Mouse (Mus musculus): ENCODE measurements around the gene Dnase1l1.

The Dnase1l1 gene

GRCm38 (mm10) chrX:74281732-74282394, at the start of gene Dnase1l1, which contains the start of gene Taz:
Gene Dnase1l1, minus strand, starts transcription at chrX:74282337.
Gene Taz, plus strand, starts transcription at chrX:74281912.
- no peak for DNase-seq (ENCODE audit: low read depth, low spot score)

GRCm38 (mm10) chrX:74330166-74330930, 48.2 kb upstream of the Dnase1l1 start:
- no peak for DNase-seq (ENCODE audit: low read depth, low spot score)

DNA sequence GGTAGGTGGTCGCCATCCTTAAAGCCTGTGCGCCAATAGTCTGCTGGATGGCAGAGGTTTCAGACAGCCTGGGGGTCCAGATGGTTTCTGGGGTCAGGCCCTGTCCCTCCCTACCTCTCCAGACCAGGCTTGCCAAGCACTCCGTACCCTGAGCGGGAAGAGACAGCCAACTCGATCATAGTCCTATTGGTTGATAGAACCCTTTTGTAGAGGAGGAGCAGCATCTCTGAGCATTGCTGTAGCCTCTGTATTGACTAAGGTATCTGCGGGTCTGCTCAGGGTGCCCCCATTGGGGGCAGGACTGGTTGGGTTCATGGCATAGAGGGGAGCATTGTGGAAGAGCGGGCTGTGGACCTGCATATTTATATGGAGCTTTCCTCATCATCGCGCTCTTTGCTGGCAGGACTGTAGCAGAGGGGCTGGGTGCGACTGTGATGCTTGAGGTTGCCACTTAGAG, 47.1 kb upstream of the Dnase1l1 start:
- no peak for DNase-seq (ENCODE audit: low read depth, low spot score)

GRCm38 (mm10) chrX:74328725-74329161, 46.6 kb upstream of the Dnase1l1 start, which contains the start of gene Plxna3:
Gene Plxna3, plus strand, starts transcription at chrX:74329066.
- peak; percentile 36 for DNase-seq (ENCODE audit: low read depth, low spot score)

DNA sequence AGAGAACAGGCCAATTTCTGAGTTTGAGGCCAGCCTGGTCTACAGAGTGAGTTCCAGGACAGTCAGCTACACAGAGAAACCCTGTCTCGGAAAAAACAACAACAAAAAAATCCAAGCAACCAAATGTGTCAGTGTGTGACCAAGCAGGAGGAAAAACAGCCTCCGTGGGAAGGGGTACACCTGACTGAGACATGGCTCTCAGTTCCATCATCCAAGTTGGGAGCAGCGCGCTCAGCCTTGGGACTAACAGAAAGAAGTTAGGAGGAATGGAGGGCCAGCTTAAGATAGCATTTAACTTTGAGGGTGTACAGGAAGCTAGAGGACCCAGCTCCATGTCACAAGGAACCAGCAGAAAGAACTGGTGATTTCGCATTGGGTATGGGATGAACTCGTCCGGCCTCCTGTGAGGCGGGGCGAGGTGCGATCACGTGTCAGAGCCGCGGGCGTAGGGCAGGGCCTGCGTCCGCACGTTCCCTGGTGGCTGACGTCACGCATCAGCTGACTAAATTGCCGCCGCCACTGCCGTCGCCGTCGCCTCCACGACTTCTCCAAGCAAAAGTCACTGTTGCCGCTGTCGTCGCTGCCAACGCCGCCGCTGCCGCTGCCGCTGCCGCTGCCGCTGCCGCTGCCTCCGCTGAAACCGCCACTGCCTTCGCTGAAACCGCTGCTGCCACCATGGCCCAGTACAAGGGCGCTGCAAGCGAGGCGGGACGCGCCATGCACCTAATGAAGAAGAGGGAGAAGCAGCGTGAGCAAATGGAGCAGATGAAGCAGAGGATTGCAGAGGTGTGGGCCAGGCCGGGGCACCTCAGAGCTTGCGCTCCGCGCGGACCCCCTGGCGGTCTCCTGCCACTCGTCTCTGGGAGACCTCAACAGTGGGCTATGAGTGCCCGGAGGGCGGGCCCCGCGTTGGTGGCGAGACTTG, 30.7 kb upstream of the Dnase1l1 start, which contains the start of gene Fam50a:
Fam50a (plus strand) TSS at position 494 of the 925 bp plus-strand sequence.
- DNase-seq (ENCODE audit: low read depth, low spot score): peak; percentile 56

DNA sequence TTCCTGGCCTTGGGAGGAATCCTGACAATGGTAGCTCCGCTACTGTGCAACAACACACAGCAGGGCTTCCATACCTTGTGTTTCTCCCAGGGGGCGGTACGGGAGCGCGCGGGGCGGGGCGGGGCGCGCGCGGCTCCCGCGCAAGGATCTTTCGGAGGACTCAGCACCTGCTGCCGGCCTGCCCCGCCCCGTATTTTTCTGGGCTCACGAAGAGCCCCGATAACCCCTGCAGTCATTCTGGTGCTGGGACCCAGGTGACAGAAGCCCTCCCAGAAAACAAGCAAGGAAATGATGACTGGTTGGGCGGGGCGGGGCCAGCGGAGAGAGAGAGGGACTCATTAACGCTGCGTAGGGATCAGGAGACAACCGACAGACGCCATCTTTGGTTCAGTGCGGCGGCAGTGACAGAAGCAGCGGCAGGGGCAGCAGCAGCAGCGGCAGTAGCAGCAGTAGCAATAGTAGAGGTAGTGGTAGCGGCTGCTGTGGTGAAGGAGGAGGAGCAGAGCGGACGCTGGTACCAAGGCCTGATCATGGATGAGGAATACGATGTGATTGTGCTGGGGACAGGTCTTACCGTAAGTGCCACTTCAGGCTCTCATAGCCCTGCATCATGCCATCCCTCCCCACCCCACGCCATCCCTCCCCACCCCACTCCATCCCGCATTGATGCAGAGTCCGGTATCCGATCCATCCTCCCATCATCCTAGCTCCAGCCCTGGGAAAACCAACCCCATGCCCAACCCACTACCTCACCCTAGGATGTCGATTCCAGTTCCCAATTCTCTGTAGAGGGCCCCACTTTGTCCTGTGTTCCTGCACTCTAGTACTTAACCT, 22.9 kb upstream of the Dnase1l1 start, which contains the start of gene Gdi1:
Gdi1 (plus strand) TSS at position 132 of the 834 bp plus-strand sequence.
- peak; percentile 62 for DNase-seq (ENCODE audit: low read depth, low spot score)

DNA sequence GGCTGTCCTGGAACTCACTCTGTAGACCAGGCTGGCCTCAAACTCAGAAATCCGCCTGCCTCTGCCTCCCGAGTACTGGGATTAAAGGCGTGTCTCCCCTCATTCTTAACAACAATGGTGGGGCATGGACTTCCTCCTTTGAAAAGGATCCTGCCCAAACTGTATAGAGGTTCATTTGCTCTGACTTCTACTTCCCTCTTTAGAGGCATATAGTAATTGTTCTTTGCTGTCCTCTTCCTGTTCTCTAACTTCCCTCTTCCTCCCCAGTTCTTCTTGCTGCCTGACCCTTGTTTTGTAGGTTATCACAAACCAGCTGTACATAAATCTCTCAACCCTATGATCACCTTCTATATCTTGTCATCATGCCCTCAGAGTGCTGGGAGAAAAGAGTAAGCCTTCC, 17.6 kb upstream of the Dnase1l1 start:
- no peak for DNase-seq (ENCODE audit: low read depth, low spot score)

GRCm38 (mm10) chrX:74298348-74298747, 16.2 kb upstream of the Dnase1l1 start:
- DNase-seq (ENCODE audit: low read depth, low spot score): no peak

- DNase-seq (ENCODE audit: low read depth, low spot score): peak; percentile 70
Observed at GRCm38 (mm10) chrX:74296538-74297448, 14.7 kb upstream of the Dnase1l1 start, which contains the start of gene Atp6ap1. Gene Atp6ap1, plus strand, starts transcription at chrX:74297097.

- no peak for DNase-seq (ENCODE audit: low read depth, low spot score)
Observed at GRCm38 (mm10) chrX:74293431-74293830, 11.3 kb upstream of the Dnase1l1 start.

DNA sequence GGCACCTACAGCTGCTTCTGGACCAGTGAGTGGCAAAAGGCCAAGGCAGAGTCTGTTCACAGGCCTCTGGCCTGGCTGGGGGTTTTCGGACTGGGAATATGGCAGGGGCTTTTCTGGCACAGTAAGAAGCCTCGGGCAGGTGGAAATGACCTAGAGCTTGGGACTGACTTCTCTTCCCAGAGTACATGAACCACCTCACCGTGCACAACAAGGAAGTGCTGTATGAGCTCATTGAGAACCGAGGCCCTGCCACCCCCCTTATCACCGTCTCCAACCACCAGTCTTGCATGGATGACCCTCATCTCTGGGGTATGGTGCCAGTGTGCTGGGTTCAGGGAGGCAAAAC, 928 bp upstream of the Dnase1l1 start:
- DNase-seq (ENCODE audit: low read depth, low spot score): no peak

- no peak for DNase-seq (ENCODE audit: low read depth, low spot score)
Observed at GRCm38 (mm10) chrX:74282395-74283091, 406 bp upstream of the Dnase1l1 start.

DNA sequence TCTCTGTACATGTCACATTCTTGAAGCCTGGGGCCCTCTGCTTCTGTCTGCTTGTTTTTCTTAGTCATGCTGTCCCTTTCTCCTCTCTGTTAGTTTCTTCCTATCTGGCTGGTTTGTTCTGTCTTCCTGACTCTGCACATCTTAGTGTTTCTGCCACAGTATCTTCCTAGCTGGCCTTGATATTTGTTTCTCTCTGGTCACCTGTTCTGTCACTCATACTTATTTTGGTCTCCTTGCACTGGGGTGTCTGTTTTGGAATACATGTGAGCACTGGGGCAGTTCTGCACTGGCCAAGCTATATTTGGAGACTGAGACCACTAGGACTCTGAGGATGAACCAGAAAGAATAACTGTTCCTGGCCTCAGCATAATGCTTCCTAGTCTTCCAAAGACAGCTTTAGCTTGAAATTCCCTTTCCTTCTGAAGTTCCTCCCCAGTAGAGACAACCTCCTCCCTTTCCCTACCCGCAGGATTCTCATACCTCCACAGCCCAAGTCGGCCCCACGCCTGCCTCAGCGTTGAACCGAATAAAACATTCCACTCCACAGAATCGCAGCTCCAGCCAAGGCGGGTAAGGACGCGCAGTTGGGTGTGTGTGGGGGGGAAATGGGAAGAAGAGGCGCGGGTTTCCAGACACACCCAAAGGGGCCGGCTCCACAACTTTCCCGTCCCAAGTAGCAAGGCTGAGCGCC, 951 bp downstream of the Dnase1l1 start:
- no peak for DNase-seq (ENCODE audit: low read depth, low spot score)

DNA sequence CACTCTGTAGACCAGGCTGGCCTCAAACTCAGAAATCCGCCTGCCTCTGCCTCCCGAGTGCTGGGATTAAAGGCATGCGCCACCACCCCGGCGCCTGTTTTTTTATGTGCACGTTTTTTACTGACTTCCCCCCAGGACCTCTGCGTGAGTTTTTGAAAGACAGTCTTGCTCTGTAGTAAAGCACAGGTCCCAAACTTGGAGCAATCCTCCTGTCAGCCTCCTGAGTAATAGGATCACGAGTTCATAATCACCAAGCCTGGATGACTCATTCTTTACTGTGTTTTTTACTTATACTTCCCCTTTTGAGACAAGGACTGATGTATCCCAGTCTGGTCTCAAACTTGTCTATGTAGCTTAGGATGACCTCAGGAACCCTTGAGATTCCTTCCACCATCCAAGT, 4.2 kb downstream of the Dnase1l1 start:
- no peak for DNase-seq (ENCODE audit: low read depth, low spot score)

GRCm38 (mm10) chrX:74273422-74274322, 8.5 kb downstream of the Dnase1l1 start:
- no peak for DNase-seq (ENCODE audit: low read depth, low spot score)

DNA sequence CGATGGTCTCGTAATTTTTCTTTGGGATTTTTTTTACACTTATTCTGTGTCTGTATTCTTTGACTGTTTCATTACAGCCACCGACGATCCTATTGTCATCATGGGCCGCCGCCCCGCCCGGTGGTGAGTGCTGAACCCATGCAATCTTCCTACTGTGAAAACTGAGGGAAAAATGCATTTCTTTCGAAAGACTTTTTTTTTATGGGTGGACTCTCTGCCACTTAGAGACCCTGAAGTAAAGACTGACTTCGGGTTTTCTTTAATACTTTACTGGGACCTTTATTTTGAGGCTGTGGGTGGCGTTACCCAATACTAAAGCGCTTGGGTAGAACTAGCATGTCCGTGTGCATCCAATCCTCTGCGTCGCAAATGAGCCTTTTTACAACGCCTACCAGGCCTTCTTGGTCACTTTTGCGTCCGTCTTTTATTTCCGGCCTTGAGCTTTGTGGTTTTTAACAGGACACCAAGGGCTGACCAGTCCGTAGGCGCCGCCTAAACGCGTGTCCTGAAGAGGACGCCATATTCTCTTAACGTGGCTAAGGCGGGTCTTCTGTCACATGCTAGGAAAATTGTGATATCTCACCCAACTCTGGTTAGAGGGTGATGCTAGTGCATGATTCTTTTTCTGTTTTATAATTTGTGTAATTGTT, 11.1 kb downstream of the Dnase1l1 start:
- DNase-seq (ENCODE audit: low read depth, low spot score): no peak

All from WW6 (cell line).